Mouse (Mus musculus) embryonic facial prominence, embryonic 12.5 days (tissue): ENCODE results near the gene Dnah3. TPM values are rescaled to one million over a fixed set of nuclear protein-coding genes. Genes with fewer than 3 reads are reported as not detected.

Experiments
- ATAC-seq: fragments of 200-750 bp; cut with Nextera tagmentation; 2 replicates; pipeline ENCODE4 v1.8.0; 2017; ENCODE audit not compliant: insufficient number of reproducible peaks, insufficient read depth, low FRiP score, low TSS enrichment
- H3K27ac ChIP-seq: fragments of 300-500 bp; sonication (generic); 2 replicates; pipeline ENCODE4 v1.5.1; 2016; ENCODE audit warnings: mild to moderate bottlenecking
- H3K27me3 ChIP-seq: fragments of 300-500 bp; sonication (generic); 2 replicates; pipeline ENCODE4 v1.6.1; 2016; ENCODE audit warnings: mild to moderate bottlenecking, moderate library complexity
- H3K36me3 ChIP-seq: fragments of 300-500 bp; sonication (generic); 2 replicates; pipeline ENCODE4 v1.6.1; 2016; ENCODE audit warnings: mild to moderate bottlenecking
- H3K4me1 ChIP-seq: fragments of 300-500 bp; sonication (generic); 2 replicates; pipeline ENCODE4 v1.6.1; 2016
- H3K4me2 ChIP-seq: fragments of 300-500 bp; sonication (generic); replicated peaks from 2 replicates; pipeline ENCODE4 v1.6.1; 2016; ENCODE audit warnings: mild to moderate bottlenecking, moderate library complexity
- H3K4me3 ChIP-seq: fragments of 300-500 bp; sonication (generic); 2 replicates; pipeline ENCODE4 v1.5.1; 2016; ENCODE audit warnings: mild to moderate bottlenecking
- H3K9ac ChIP-seq: fragments of 300-500 bp; sonication (generic); 2 replicates; pipeline ENCODE4 v1.6.1; 2016; ENCODE audit warnings: mild to moderate bottlenecking, moderate library complexity
- H3K9me3 ChIP-seq: fragments of 300-500 bp; sonication (generic); 2 replicates; pipeline ENCODE4 v1.6.1; 2016; ENCODE audit warnings: mild to moderate bottlenecking, moderate library complexity
- WGBS: fragments of 180-500 bp; shearing (Covaris S2); methylation state at CpG from one replicate; pipeline ENCODE4 v1.1.7; 2016; 5-methylcytosine and 5-hydroxymethylcytosine counted together
- polyA plus RNA-seq: library from polyadenylated mRNA; unstranded; fragments of >200 nt; fragmentation: Nextera tagmentation; extraction: Ambion mirVana; gene quantifications from 2 replicates; pipeline ENCODE4 v1.2.1, GENCODE M21; 2016

Gene Dnah3
- polyA plus RNA-seq, 1 experiment from 2014 or later: not detected

- no peaks in the 10 kb centered on the region for H3K36me3 ChIP-seq
- no peak overlapping the region for H3K4me3 ChIP-seq
- ATAC-seq: no peak
- no peaks in the 10 kb centered on the region for H3K4me1 ChIP-seq
- H3K9ac ChIP-seq: no peak overlapping the region
- H3K27ac ChIP-seq: no peak overlapping the region
- H3K27me3 ChIP-seq: no peaks in the 10 kb centered on the region
- no peaks in the 10 kb centered on the region for H3K9me3 ChIP-seq
- no peak overlapping the region for H3K4me2 ChIP-seq
These were observed 44.6 kb downstream of the Dnah3 start for GRCm38 (mm10) chr7:120050447-120050846.

GRCm38 (mm10) chr7:120043990-120044389 lies 51.1 kb downstream of the Dnah3 start:
- WGBS: 90% methylated on average over 3 of the region's 3 CpGs
- H3K9ac ChIP-seq: no peak overlapping the region

GRCm38 (mm10) chr7:120036422-120036821 lies 58.7 kb downstream of the Dnah3 start:
- Histone ChIP-seq H3K27ac (no peak overlapping the region), H3K4me2 (no peak overlapping the region), H3K36me3 (no peaks in the 10 kb centered on the region), H3K9me3 (no peaks in the 10 kb centered on the region), H3K4me3 (no peak overlapping the region), H3K9ac (no peak overlapping the region), H3K27me3 (no peaks in the 10 kb centered on the region), H3K4me1 (no peaks in the 10 kb centered on the region)
- 72% methylated on average over 5 of the region's 5 CpGs for WGBS
- ATAC-seq: no peak

More at GRCm38 (mm10) chr7:120043990-120044389, 51.1 kb downstream of the Dnah3 start:
- H3K4me1 ChIP-seq: no peaks in the 10 kb centered on the region
- no peak for ATAC-seq
- no peak overlapping the region for H3K4me2 ChIP-seq
- no peak overlapping the region for H3K27ac ChIP-seq
- H3K9me3 ChIP-seq: no peaks in the 10 kb centered on the region
- no peaks in the 10 kb centered on the region for H3K27me3 ChIP-seq
- no peak overlapping the region for H3K4me3 ChIP-seq
- H3K36me3 ChIP-seq: no peaks in the 10 kb centered on the region

GRCm38 (mm10) chr7:120034996-120035395 lies 60.1 kb downstream of the Dnah3 start:
- Histone ChIP-seq H3K9ac (no peak overlapping the region), H3K27me3 (no peaks in the 10 kb centered on the region), H3K4me2 (no peak overlapping the region), H3K9me3 (no peaks in the 10 kb centered on the region), H3K4me1 (no peaks in the 10 kb centered on the region), H3K36me3 (no peaks in the 10 kb centered on the region), H3K27ac (no peak overlapping the region), H3K4me3 (no peak overlapping the region)
- ATAC-seq: no peak
- WGBS: 81% methylated on average over 4 of the region's 4 CpGs

GRCm38 (mm10) chr7:120034566-120034965 lies 60.5 kb downstream of the Dnah3 start:
- H3K4me3 ChIP-seq: no peak overlapping the region
- no peaks in the 10 kb centered on the region for H3K27me3 ChIP-seq
- ATAC-seq: no peak
- H3K4me1 ChIP-seq: no peaks in the 10 kb centered on the region
- no peak overlapping the region for H3K4me2 ChIP-seq
- H3K36me3 ChIP-seq: no peaks in the 10 kb centered on the region
- no peak overlapping the region for H3K27ac ChIP-seq
- 83% methylated on average over 1 of the region's 1 CpGs for WGBS
- H3K9ac ChIP-seq: no peak overlapping the region
- no peaks in the 10 kb centered on the region for H3K9me3 ChIP-seq

- Histone ChIP-seq H3K36me3 (no peaks in the 10 kb centered on the region), H3K4me2 (no peak overlapping the region), H3K4me3 (no peak overlapping the region), H3K9me3 (no peaks in the 10 kb centered on the region), H3K4me1 (no peaks in the 10 kb centered on the region), H3K27me3 (no peaks in the 10 kb centered on the region), H3K9ac (no peak overlapping the region), H3K27ac (no peak overlapping the region)
- no peak for ATAC-seq
- 100% methylated on average over 1 of the region's 1 CpGs for WGBS
These were observed 66.4 kb downstream of the Dnah3 start for GRCm38 (mm10) chr7:120028669-120029068.

- H3K27ac ChIP-seq: no peak overlapping the region
- no peak for ATAC-seq
- no peaks in the 10 kb centered on the region for H3K36me3 ChIP-seq
- H3K4me1 ChIP-seq: no peaks in the 10 kb centered on the region
- WGBS: 78% methylated on average over 6 of the region's 6 CpGs
- no peaks in the 10 kb centered on the region for H3K9me3 ChIP-seq
- H3K9ac ChIP-seq: no peak overlapping the region
- H3K27me3 ChIP-seq: no peaks in the 10 kb centered on the region
- H3K4me3 ChIP-seq: no peak overlapping the region
- H3K4me2 ChIP-seq: no peak overlapping the region
These were observed 98.0 kb downstream of the Dnah3 start for GRCm38 (mm10) chr7:119997066-119997465.

GRCm38 (mm10) chr7:119985279-119985912 lies 109.7 kb downstream of the Dnah3 start:
- no peak overlapping the region for H3K4me2 ChIP-seq
- no peak overlapping the region for H3K27ac ChIP-seq
- ATAC-seq: no peak
- 75% methylated on average over 3 of the region's 3 CpGs for WGBS
- H3K4me3 ChIP-seq: no peak overlapping the region
- H3K27me3 ChIP-seq: no peaks in the 10 kb centered on the region
- H3K4me1 ChIP-seq: no peaks in the 10 kb centered on the region
- H3K36me3 ChIP-seq: no peaks in the 10 kb centered on the region
- H3K9ac ChIP-seq: no peak overlapping the region
- H3K9me3 ChIP-seq: no peaks in the 10 kb centered on the region

- H3K36me3 ChIP-seq: no peaks in the 10 kb centered on the region
- WGBS: 90% methylated on average over 3 of the region's 3 CpGs
- H3K27me3 ChIP-seq: no peaks in the 10 kb centered on the region
- no peak for ATAC-seq
- no peak overlapping the region for H3K9ac ChIP-seq
- H3K27ac ChIP-seq: no peak overlapping the region
- no peaks in the 10 kb centered on the region for H3K4me1 ChIP-seq
- no peak overlapping the region for H3K4me3 ChIP-seq
- no peak overlapping the region for H3K4me2 ChIP-seq
- no peaks in the 10 kb centered on the region for H3K9me3 ChIP-seq
These were observed 114.9 kb downstream of the Dnah3 start for GRCm38 (mm10) chr7:119980170-119980569.

GRCm38 (mm10) chr7:119978576-119978975 lies 116.5 kb downstream of the Dnah3 start:
- Histone ChIP-seq H3K9ac (no peak overlapping the region), H3K27ac (no peak overlapping the region), H3K4me3 (no peak overlapping the region), H3K9me3 (no peaks in the 10 kb centered on the region), H3K36me3 (no peaks in the 10 kb centered on the region), H3K4me1 (no peaks in the 10 kb centered on the region), H3K4me2 (no peak overlapping the region), H3K27me3 (no peaks in the 10 kb centered on the region)
- no peak for ATAC-seq

- Histone ChIP-seq H3K4me2 (no peak overlapping the region), H3K36me3 (no peaks in the 10 kb centered on the region), H3K4me1 (no peaks in the 10 kb centered on the region), H3K27ac (no peak overlapping the region), H3K4me3 (no peak overlapping the region), H3K9ac (no peak overlapping the region), H3K9me3 (no peaks in the 10 kb centered on the region), H3K27me3 (no peaks in the 10 kb centered on the region)
- ATAC-seq: no peak
- WGBS: 87% methylated on average over 7 of the region's 7 CpGs
These were observed 117.5 kb downstream of the Dnah3 start for GRCm38 (mm10) chr7:119977574-119977973.

- no peaks in the 10 kb centered on the region for H3K36me3 ChIP-seq
- ATAC-seq: no peak
- no peaks in the 10 kb centered on the region for H3K27me3 ChIP-seq
- H3K9ac ChIP-seq: no peak overlapping the region
- H3K4me3 ChIP-seq: no peak overlapping the region
- H3K27ac ChIP-seq: no peak overlapping the region
- WGBS: 82% methylated on average over 6 of the region's 6 CpGs
- H3K9me3 ChIP-seq: no peaks in the 10 kb centered on the region
- H3K4me2 ChIP-seq: no peak overlapping the region
- H3K4me1 ChIP-seq: no peaks in the 10 kb centered on the region
These were observed 118.8 kb downstream of the Dnah3 start for GRCm38 (mm10) chr7:119976256-119976655.

GRCm38 (mm10) chr7:119974214-119974613 lies 120.9 kb downstream of the Dnah3 start:
- Histone ChIP-seq H3K9me3 (no peaks in the 10 kb centered on the region), H3K4me3 (no peak overlapping the region), H3K36me3 (no peaks in the 10 kb centered on the region), H3K9ac (no peak overlapping the region), H3K27ac (no peak overlapping the region), H3K27me3 (no peaks in the 10 kb centered on the region), H3K4me2 (no peak overlapping the region), H3K4me1 (no peaks in the 10 kb centered on the region)
- 84% methylated on average over 5 of the region's 5 CpGs for WGBS
- no peak for ATAC-seq
